11 mouse cellular contexts compared by ENCODE assay signal in the genomic region with DNA sequence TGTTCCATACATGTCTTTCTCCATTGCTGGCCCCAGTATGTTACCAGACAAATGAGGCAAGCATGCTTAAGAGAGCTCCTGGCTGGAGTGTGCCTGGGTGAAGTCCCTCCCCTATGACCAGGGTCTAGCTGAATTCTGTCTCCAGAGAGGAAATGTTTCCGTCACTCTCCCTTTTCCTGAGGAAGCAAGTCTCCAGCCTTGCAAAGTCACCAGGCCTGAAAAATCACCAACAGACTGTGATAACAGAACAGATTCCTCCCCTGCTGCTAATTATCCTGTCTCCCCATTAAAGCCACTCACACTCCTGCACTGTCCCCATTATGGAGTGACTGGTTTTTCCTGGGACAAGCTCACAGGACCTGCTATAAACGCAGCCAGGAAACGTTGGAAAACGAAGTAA.
A peak's percentile ranks its signal among the peaks of the same experiment; 100 is the strongest.
DNase-seq lines count a peak whose midpoint lies in the region; ATAC-seq and TF ChIP-seq lines count a peak whose summit lies in the region.
"Had no signal": no experiment of that assay in that cellular context is flagged by ENCODE, and none has a peak within 500 bp of the region (broad histone marks: within the 10 kb centered on the region; RNA-seq: fewer than 3 reads in every experiment).

No protein-coding gene starts in this region.

- H3K36me3 ChIP-seq in intestine, embryonic 16.5 days (ENCODE audit: control insufficient read depth, insufficient read depth, low read length) = no peaks in the 10 kb centered on the region
- H3K36me3 ChIP-seq in intestine, embryonic 15.5 days = no peaks in the 10 kb centered on the region
- no peaks in the 10 kb centered on the region for H3K36me3 ChIP-seq in heart, embryonic 16.5 days (ENCODE audit: control insufficient read depth, insufficient read depth)
- H3K36me3 ChIP-seq in myocyte (ENCODE audit: control insufficient read depth, insufficient read depth) = no peaks in the 10 kb centered on the region
- no peaks in the 10 kb centered on the region for H3K36me3 ChIP-seq in midbrain, embryonic 16.5 days (ENCODE audit: control insufficient read depth, insufficient read depth, low read length)
- H3K36me3 ChIP-seq: stomach, embryonic 15.5 days had no signal

- no peak overlapping the region for H3K4me3 ChIP-seq in intestine, embryonic 16.5 days (ENCODE audit: low read length)
- no peak overlapping the region for H3K4me3 ChIP-seq in intestine, embryonic 15.5 days (replicated peaks)
- no peak overlapping the region for H3K4me3 ChIP-seq in heart, embryonic 16.5 days (ENCODE audit: low read length)
- no peak overlapping the region for H3K4me3 ChIP-seq in myocyte
- no peak overlapping the region for H3K4me3 ChIP-seq in midbrain, embryonic 16.5 days (ENCODE audit: low read depth, low read length)
- H3K4me3 ChIP-seq: stomach, embryonic 15.5 days had no signal

- no peaks in the 10 kb centered on the region for H3K27me3 ChIP-seq in intestine, embryonic 16.5 days (replicated peaks; ENCODE audit: control insufficient read depth, insufficient read depth, low read length)
- no peaks in the 10 kb centered on the region for H3K27me3 ChIP-seq in intestine, embryonic 15.5 days (replicated peaks)
- no peaks in the 10 kb centered on the region for H3K27me3 ChIP-seq in heart, embryonic 16.5 days (ENCODE audit: control insufficient read depth, insufficient read depth, low read length)
- H3K27me3 ChIP-seq in myocyte (ENCODE audit: control insufficient read depth, insufficient read depth, insufficient read length) = no peaks in the 10 kb centered on the region
- H3K27me3 ChIP-seq in midbrain, embryonic 16.5 days (ENCODE audit: control insufficient read depth, insufficient read depth, low read depth, low read length) = no peaks in the 10 kb centered on the region
- H3K27me3 ChIP-seq: Patski; stomach, embryonic 15.5 days had no signal

- no peaks in the 10 kb centered on the region for H3K4me1 ChIP-seq in intestine, embryonic 16.5 days (ENCODE audit: control insufficient read depth, insufficient read depth, low read length)
- H3K4me1 ChIP-seq in intestine, embryonic 15.5 days (replicated peaks) = no peaks in the 10 kb centered on the region
- peaks cover 4% of the 10 kb centered on the region; the same call in 1 of the 2 replicates for H3K4me1 ChIP-seq in heart, embryonic 16.5 days (ENCODE audit: control insufficient read depth, insufficient read depth, low read length)
- H3K4me1 ChIP-seq in midbrain, embryonic 16.5 days (ENCODE audit: control insufficient read depth, insufficient read depth, low read length) = no peaks in the 10 kb centered on the region
- H3K4me1 ChIP-seq: stomach, embryonic 15.5 days had no signal

- H3K27ac ChIP-seq in intestine, embryonic 16.5 days (ENCODE audit: low read length) = no peak overlapping the region
- H3K27ac ChIP-seq in intestine, embryonic 15.5 days = no peak overlapping the region
- peak overlapping the region; percentile 35 for H3K27ac ChIP-seq in heart, embryonic 16.5 days (ENCODE audit: low read length)
- no peak overlapping the region for H3K27ac ChIP-seq in midbrain, embryonic 16.5 days (ENCODE audit: low read length)
- H3K27ac ChIP-seq: stomach, embryonic 15.5 days had no signal

- no peak overlapping the region for H3K4me2 ChIP-seq in intestine, embryonic 16.5 days (ENCODE audit: low read depth, low read length)
- H3K4me2 ChIP-seq in intestine, embryonic 15.5 days (replicated peaks) = no peak overlapping the region
- H3K4me2 ChIP-seq in heart, embryonic 16.5 days (ENCODE audit: low read depth, low read length) = no peak overlapping the region
- peak overlapping the region; percentile 14 for H3K4me2 ChIP-seq in myocyte (ENCODE audit: low read depth)
- H3K4me2 ChIP-seq in midbrain, embryonic 16.5 days (ENCODE audit: low read length) = no peak overlapping the region
- H3K4me2 ChIP-seq: stomach, embryonic 15.5 days had no signal

- H3K9ac ChIP-seq in intestine, embryonic 16.5 days (ENCODE audit: low read depth, low read length) = no peak overlapping the region
- no peak overlapping the region for H3K9ac ChIP-seq in intestine, embryonic 15.5 days
- no peak overlapping the region for H3K9ac ChIP-seq in heart, embryonic 16.5 days (ENCODE audit: low read length)
- no peak overlapping the region for H3K9ac ChIP-seq in midbrain, embryonic 16.5 days (ENCODE audit: low read depth, low read length)
- H3K9ac ChIP-seq: stomach, embryonic 15.5 days had no signal

- no peaks in the 10 kb centered on the region for H3K79me2 ChIP-seq in myocyte (ENCODE audit: control insufficient read depth, insufficient read depth)

- TF ChIP-seq POLR2A in myocyte (IDR thresholded peaks at IDR 0.05; ENCODE audit: insufficient read length, low read depth) = no peak

- no peaks in the 10 kb centered on the region for H3K9me3 ChIP-seq in intestine, embryonic 16.5 days (ENCODE audit: control insufficient read depth, low read length)
- no peaks in the 10 kb centered on the region for H3K9me3 ChIP-seq in intestine, embryonic 15.5 days
- no peaks in the 10 kb centered on the region for H3K9me3 ChIP-seq in heart, embryonic 16.5 days (replicated peaks; ENCODE audit: control insufficient read depth, low read length)
- no peaks in the 10 kb centered on the region for H3K9me3 ChIP-seq in midbrain, embryonic 16.5 days (replicated peaks; ENCODE audit: control insufficient read depth, low read length, poor library complexity, severe bottlenecking)
- H3K9me3 ChIP-seq: stomach, embryonic 15.5 days had no signal

- WGBS in intestine, embryonic 16.5 days = 43% methylated on average over 4 of the region's 4 CpGs
- 36% methylated on average over 4 of the region's 4 CpGs for WGBS in intestine, embryonic 15.5 days
- WGBS in heart, embryonic 16.5 days = 44% methylated on average over 4 of the region's 4 CpGs
- 74% methylated on average over 4 of the region's 4 CpGs for WGBS in midbrain, embryonic 16.5 days

- DNase-seq in kidney, postnatal 10 days = peak; percentile 25
- no peak for DNase-seq in gastrocnemius, postnatal 4 days (ENCODE audit: low spot score in 2 of 2)
- DNase-seq: right cerebral cortex, postnatal 14 days had no signal

- H3ac ChIP-seq in myocyte (ENCODE audit: control insufficient read depth, insufficient read length) = no peak overlapping the region

- peak; percentile 55; the same call in 1 of the 2 replicates for ATAC-seq in intestine, embryonic 16.5 days
- ATAC-seq in intestine, embryonic 15.5 days = no peak; the same call in 1 of the 2 replicates
- peak; percentile 67 for ATAC-seq in heart, embryonic 16.5 days (replicated peaks; ENCODE audit: extremely low read depth, insufficient read depth, low FRiP score)
- no peak for ATAC-seq in midbrain, embryonic 16.5 days
- no peak for ATAC-seq in activated CD4-positive, CD25-positive, alpha-beta regulatory T cell, adult 4 months
- ATAC-seq: Patski had no signal

TF ChIP-seq in myocyte, 11 proteins besides CTCF, POLR2A, EP300 and RAD21:
- TF ChIP-seq MYOG (IDR thresholded peaks at IDR 0.05; ENCODE audit: control insufficient read depth in 1 of 3, insufficient read depth in 1 of 3, insufficient read length in 2 of 3, low read depth in 2 of 3) = no peak
- no peak for TF ChIP-seq TCF3 (IDR thresholded peaks at IDR 0.05; ENCODE audit: insufficient read length, low read depth)
- no peak for TF ChIP-seq REST (IDR thresholded peaks at IDR 0.05; ENCODE audit: insufficient read depth, insufficient read length)
- TF ChIP-seq USF1 (IDR thresholded peaks at IDR 0.05; ENCODE audit: low read depth) = no peak
- TF ChIP-seq E2F4 (IDR thresholded peaks at IDR 0.05; ENCODE audit: insufficient read depth) = no peak
- TF ChIP-seq POLR2AphosphoS2 (IDR thresholded peaks at IDR 0.05; ENCODE audit: insufficient read length, low read depth) = no peak
- no peak for TF ChIP-seq MYOD1 (IDR thresholded peaks at IDR 0.05; ENCODE audit: control insufficient read depth in 1 of 3, insufficient read length in 2 of 3, low read depth in 2 of 3)
- TF ChIP-seq MAX (IDR thresholded peaks at IDR 0.05; ENCODE audit: low read depth) = no peak
- no peak for TF ChIP-seq TCF12 (IDR thresholded peaks at IDR 0.05; ENCODE audit: insufficient read depth, poor library complexity, severe bottlenecking)

Comparison
In these comparisons a context has a peak if more than half of its experiments do, and no peak if none do; other contexts are left out.
1. ATAC-seq: peak in intestine, embryonic 16.5 days (single experiment) and heart, embryonic 16.5 days (single experiment); none in intestine, embryonic 15.5 days (single experiment), midbrain, embryonic 16.5 days (single experiment) and activated CD4-positive, CD25-positive, alpha-beta regulatory T cell, adult 4 months (single experiment).